Mouse (Mus musculus) embryonic facial prominence, embryonic 10.5 days (tissue): Measurements from ENCODE around the gene Cpn2. TPM values are rescaled to one million over a fixed set of nuclear protein-coding genes. Genes with fewer than 3 reads are reported as not detected.

Experiments
- DNase-seq: peaks from one replicate; pipeline ENCODE4 v3.0.0-alpha.2; 2017; ENCODE audit warnings: low spot score
- H3K27ac ChIP-seq: fragments of 300-500 bp; sonication (generic); replicated peaks from 2 replicates; pipeline ENCODE4 v1.5.1; 2016; ENCODE audit warnings: mild to moderate bottlenecking
- H3K27me3 ChIP-seq: fragments of 300-500 bp; sonication (generic); replicated peaks from 2 replicates; pipeline ENCODE4 v1.6.1; 2016; ENCODE audit warnings: low read depth, mild to moderate bottlenecking; ENCODE audit not compliant: poor library complexity, severe bottlenecking
- H3K36me3 ChIP-seq: fragments of 300-500 bp; sonication (generic); replicated peaks from 2 replicates; pipeline ENCODE4 v1.6.1; 2016; ENCODE audit warnings: mild to moderate bottlenecking, moderate library complexity
- H3K4me1 ChIP-seq: fragments of 300-500 bp; sonication (generic); 2 replicates; pipeline ENCODE4 v1.6.1; 2016
- H3K4me3 ChIP-seq: fragments of 300-500 bp; sonication (generic); 2 replicates; pipeline ENCODE4 v1.5.1; 2016; ENCODE audit warnings: mild to moderate bottlenecking, moderate library complexity
- H3K9me3 ChIP-seq: fragments of 300-500 bp; sonication (generic); 2 replicates; pipeline ENCODE4 v1.6.1; 2016; ENCODE audit warnings: mild to moderate bottlenecking
- WGBS: fragments of 180-500 bp; shearing (Covaris S2); methylation state at CpG from one replicate; pipeline ENCODE4 v1.1.7; 2016; 5-methylcytosine and 5-hydroxymethylcytosine counted together
- polyA plus RNA-seq: library from polyadenylated mRNA; unstranded; fragments of >200 nt; fragmentation: Nextera tagmentation; extraction: Ambion mirVana; gene quantifications from 2 replicates; pipeline ENCODE4 v1.2.1, GENCODE M21; 2016

Gene Cpn2
- polyA plus RNA-seq, 1 experiment from 2014 or later = not detected

DNA sequence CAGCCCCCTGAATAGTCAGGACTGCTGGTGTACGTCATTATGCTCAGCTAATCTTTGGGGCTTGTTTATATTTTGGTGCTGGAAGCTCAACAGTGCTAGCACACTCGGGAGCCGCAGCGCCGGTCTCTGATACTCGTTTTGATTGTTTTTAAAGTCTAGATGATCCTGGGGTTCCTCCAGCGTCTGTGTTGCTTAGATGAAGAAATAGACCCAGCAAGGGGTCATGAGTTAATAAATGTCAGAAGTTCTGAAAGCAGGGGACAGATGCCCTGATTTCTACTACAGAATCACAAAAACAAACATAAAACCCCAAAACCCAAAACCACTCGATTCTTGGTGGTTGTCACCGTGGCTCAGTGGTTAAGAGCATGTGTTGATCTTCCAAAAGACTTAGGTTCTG lies 13.4 kb downstream of the Cpn2 start:
- H3K9me3 ChIP-seq = no peaks in the 10 kb centered on the region
- WGBS = 82% methylated on average over 9 of the region's 9 CpGs
- H3K27ac ChIP-seq = no peak overlapping the region
- peaks cover 42% of the 10 kb centered on the region for H3K27me3 ChIP-seq
- no peaks in the 10 kb centered on the region for H3K36me3 ChIP-seq
- peaks cover 17% of the 10 kb centered on the region for H3K4me1 ChIP-seq
- DNase-seq = no peak
- H3K4me3 ChIP-seq = no peak overlapping the region

DNA sequence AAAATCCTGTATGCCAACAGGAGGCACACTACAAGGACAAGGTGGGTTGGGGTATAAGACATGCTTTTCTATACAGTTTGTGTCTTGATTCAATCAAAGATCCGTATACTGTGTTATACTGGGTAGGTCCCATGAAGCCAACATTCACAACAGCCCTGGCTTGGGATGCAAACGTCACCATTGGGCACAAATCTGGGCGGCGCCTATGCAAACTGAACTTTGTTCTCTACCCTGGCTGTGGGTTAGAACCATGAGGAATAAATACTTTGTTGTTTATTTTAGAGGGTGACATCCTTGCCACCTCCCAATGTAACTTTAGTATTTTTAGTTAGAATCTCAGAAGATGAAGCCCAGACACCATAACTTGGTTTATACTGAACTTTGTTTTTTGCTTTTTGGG lies 13.9 kb downstream of the Cpn2 start:
- H3K4me1 ChIP-seq = peaks cover 20% of the 10 kb centered on the region
- H3K4me3 ChIP-seq = no peak overlapping the region
- H3K36me3 ChIP-seq = no peaks in the 10 kb centered on the region
- H3K9me3 ChIP-seq = no peaks in the 10 kb centered on the region
- peaks cover 44% of the 10 kb centered on the region for H3K27me3 ChIP-seq
- no peak overlapping the region for H3K27ac ChIP-seq
- no peak for DNase-seq
- 86% methylated on average over 4 of the region's 4 CpGs for WGBS

DNA sequence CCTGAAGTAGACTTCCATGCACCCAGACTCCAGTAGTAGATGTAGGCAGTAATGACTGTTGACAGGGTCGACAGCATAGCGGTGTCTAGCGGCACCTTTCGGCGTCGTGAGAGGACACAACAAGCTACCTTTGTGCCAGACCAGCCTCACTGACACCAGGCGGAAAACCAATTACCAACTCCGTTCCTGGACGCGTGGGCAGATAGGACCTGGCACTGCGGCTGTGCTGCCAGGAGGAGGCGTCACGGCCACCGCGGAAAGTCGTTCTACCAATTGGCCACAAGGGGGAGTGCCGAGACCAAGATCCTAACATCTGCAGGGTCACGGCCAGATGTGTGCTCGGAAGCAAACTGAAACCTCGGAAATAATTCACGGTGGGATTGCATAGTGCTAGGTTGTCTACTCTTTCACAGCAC lies 15.3 kb downstream of the Cpn2 start:
- peak; percentile 88 for DNase-seq
- H3K4me3 ChIP-seq = peak overlapping the region; percentile 42
- H3K36me3 ChIP-seq = no peaks in the 10 kb centered on the region
- no peaks in the 10 kb centered on the region for H3K9me3 ChIP-seq
- peaks cover 19% of the 10 kb centered on the region for H3K4me1 ChIP-seq
- 1% methylated on average over 21 of the region's 21 CpGs for WGBS
- H3K27me3 ChIP-seq = peaks cover 42% of the 10 kb centered on the region
- H3K27ac ChIP-seq = no peak overlapping the region

GRCm38 (mm10) chr16:30244037-30244700 lies 23.1 kb downstream of the Cpn2 start:
- peaks cover 32% of the 10 kb centered on the region for H3K27me3 ChIP-seq

DNA sequence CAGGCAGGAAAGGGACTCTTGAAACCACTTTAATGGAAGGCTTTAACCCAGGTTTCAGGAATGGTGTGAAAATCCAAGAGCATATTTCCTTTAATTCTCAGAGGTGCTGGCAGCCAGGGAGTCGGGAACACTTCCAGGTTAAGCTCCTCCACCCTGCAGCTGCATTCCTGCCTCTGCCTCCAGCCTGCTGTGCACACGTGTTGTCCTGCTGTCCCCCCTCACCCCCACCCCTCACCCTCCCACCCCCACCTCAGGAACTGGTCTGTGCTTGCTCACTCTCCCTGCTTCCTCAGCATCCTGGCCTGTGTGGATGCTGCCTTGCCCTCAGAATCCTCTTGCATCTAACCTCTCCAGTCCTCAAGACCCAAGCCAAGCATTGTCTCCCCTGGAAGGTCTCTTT lies 25.7 kb downstream of the Cpn2 start:
- Histone ChIP-seq H3K27ac (no peak overlapping the region), H3K9me3 (0 out of 2 replicates have a peak, but pooled peaks cover 2% of the 10 kb centered on the region), H3K4me3 (no peak overlapping the region), H3K4me1 (peaks cover 28% of the 10 kb centered on the region), H3K27me3 (peaks cover 54% of the 10 kb centered on the region), H3K36me3 (no peaks in the 10 kb centered on the region)
- 29% methylated on average over 2 of the region's 2 CpGs for WGBS
- no peak for DNase-seq

More at GRCm38 (mm10) chr16:30244037-30244700, 23.1 kb downstream of the Cpn2 start:
- DNase-seq = no peak
- H3K9me3 ChIP-seq = 0 out of 2 replicates have a peak, but pooled peaks cover 2% of the 10 kb centered on the region
- H3K27ac ChIP-seq = no peak overlapping the region
- WGBS = 73% methylated on average over 12 of the region's 12 CpGs
- peaks cover 22% of the 10 kb centered on the region for H3K4me1 ChIP-seq
- H3K36me3 ChIP-seq = no peaks in the 10 kb centered on the region
- H3K4me3 ChIP-seq = no peak overlapping the region

DNA sequence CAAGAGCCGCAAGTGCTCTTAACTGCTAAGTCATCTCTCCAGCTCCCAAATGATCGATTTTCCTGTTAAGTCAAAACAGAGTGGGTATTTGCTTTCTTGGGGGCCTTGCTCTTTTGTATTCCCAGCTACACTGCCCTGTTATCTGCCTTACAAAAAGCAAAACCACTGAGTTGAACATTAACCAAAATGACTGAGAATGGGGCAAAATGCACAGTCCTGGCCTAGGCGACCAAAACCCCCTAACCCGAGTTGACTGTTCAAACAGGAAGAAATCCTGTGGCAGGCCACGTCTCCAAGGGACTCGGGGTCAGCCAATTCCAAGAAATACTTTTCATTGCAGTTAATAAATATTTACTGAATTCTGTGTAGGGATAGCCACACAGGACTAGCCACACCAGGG lies 28.5 kb downstream of the Cpn2 start:
- H3K4me3 ChIP-seq = no peak overlapping the region
- no peak for DNase-seq
- no peak overlapping the region for H3K27ac ChIP-seq
- 79% methylated on average over 6 of the region's 6 CpGs for WGBS
- H3K27me3 ChIP-seq = peaks cover 76% of the 10 kb centered on the region
- H3K9me3 ChIP-seq = no peaks in the 10 kb centered on the region
- no peaks in the 10 kb centered on the region for H3K36me3 ChIP-seq
- peaks cover 53% of the 10 kb centered on the region for H3K4me1 ChIP-seq

GRCm38 (mm10) chr16:30236091-30236699 lies 31.1 kb downstream of the Cpn2 start:
- H3K27me3 ChIP-seq = peaks cover 91% of the 10 kb centered on the region
- WGBS = 2% methylated on average over 33 of the region's 33 CpGs
- H3K27ac ChIP-seq = peak overlapping the region; percentile 78
- H3K9me3 ChIP-seq = no peaks in the 10 kb centered on the region
- H3K4me1 ChIP-seq = peaks cover 58% of the 10 kb centered on the region
- peak overlapping the region; percentile 52 for H3K4me3 ChIP-seq
- H3K36me3 ChIP-seq = no peaks in the 10 kb centered on the region
- peak; percentile 94 for DNase-seq

GRCm38 (mm10) chr16:30235577-30235976 lies 31.7 kb downstream of the Cpn2 start:
- Histone ChIP-seq H3K36me3 (no peaks in the 10 kb centered on the region), H3K27ac (peak overlapping the region; percentile 78), H3K9me3 (no peaks in the 10 kb centered on the region), H3K27me3 (peaks cover 93% of the 10 kb centered on the region), H3K4me3 (peak overlapping the region; percentile 52; the same call in 1 of the 2 replicates), H3K4me1 (peaks cover 58% of the 10 kb centered on the region)
- 54% methylated on average over 2 of the region's 2 CpGs for WGBS
- peak; percentile 28 for DNase-seq

DNA sequence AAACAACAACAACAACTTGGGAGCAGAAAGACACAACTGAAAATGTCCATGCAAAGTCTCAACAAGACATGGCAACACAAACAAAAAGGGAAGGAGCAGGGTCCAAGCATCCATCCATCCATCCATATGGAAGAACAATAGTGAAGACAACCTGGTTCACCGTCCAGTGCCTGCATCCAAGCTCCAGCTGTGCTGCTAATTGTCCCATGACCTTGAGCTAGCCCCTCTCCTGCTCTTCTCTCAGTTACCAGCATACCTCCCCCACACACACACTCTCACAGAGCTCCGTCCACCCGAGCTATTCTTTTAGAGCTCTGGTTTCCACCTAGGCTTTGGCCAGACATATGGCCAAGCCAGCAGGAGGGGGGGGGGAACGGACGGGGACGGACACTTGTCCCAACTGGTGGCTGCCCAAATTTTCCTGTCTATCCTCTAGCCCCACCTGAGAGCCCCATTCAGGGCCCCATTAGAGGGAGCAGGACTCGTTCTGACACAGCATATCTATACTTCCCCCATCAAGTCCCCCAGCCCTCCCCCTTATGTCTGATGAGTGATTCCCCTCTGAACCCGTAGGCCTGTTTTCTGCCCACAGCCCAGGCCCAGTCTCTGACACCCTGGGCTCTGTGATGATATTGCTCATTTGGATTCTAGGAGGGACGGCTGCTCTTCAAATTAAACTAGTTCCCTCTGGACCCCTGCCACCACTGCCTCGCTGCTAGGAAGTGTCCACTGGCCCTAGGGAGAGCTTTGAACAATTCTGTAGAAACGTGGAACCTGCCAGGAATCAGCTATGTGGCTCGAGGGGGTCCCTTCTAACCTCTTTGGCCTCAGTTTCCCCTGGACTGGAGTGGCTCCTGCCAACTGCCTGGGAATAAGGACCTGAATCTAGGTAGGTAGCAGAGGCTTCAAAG lies 32.4 kb downstream of the Cpn2 start:
- Histone ChIP-seq H3K4me1 (peaks cover 58% of the 10 kb centered on the region), H3K27ac (peak overlapping the region; percentile 78), H3K4me3 (no peak overlapping the region), H3K27me3 (peaks cover 93% of the 10 kb centered on the region), H3K36me3 (no peaks in the 10 kb centered on the region), H3K9me3 (no peaks in the 10 kb centered on the region)
- DNase-seq = no peak
- 48% methylated on average over 12 of the region's 12 CpGs for WGBS

DNA sequence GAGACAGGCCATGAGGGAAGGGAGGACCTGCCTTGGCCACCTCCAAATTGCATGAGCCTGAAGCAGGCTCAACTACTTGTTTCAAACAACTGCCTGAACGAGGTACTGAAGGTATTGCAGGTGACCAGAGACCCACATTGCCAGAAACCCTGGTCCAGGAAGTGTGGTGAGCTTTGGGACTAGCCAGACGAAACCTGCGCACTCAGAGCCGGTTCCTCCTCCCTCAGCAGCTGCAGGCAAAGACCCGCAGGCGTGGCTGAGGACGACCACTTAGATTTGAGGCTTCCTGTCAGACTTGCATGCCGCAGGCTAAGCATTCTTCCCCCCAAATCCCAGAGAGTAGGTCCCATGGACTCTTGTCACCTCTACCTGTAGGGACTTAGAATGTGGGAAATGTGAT lies 33.2 kb downstream of the Cpn2 start:
- Histone ChIP-seq H3K4me1 (peaks cover 58% of the 10 kb centered on the region), H3K27ac (0 out of 2 replicates have a peak overlapping the region, but pooled peaks have one; percentile 15), H3K36me3 (no peaks in the 10 kb centered on the region), H3K27me3 (peaks cover 92% of the 10 kb centered on the region), H3K4me3 (no peak overlapping the region), H3K9me3 (no peaks in the 10 kb centered on the region)
- DNase-seq = no peak
- WGBS = 42% methylated on average over 8 of the region's 8 CpGs

- H3K27me3 ChIP-seq = peaks cover 79% of the 10 kb centered on the region
- peak overlapping the region; percentile 46; the same call in 1 of the 2 replicates for H3K27ac ChIP-seq
- H3K9me3 ChIP-seq = no peaks in the 10 kb centered on the region
- 33% methylated on average over 13 of the region's 13 CpGs for WGBS
- peaks cover 59% of the 10 kb centered on the region for H3K4me1 ChIP-seq
- no peak for DNase-seq
- no peaks in the 10 kb centered on the region for H3K36me3 ChIP-seq
- no peak overlapping the region for H3K4me3 ChIP-seq
Observed at GRCm38 (mm10) chr16:30231882-30232604, 35.3 kb downstream of the Cpn2 start.

DNA sequence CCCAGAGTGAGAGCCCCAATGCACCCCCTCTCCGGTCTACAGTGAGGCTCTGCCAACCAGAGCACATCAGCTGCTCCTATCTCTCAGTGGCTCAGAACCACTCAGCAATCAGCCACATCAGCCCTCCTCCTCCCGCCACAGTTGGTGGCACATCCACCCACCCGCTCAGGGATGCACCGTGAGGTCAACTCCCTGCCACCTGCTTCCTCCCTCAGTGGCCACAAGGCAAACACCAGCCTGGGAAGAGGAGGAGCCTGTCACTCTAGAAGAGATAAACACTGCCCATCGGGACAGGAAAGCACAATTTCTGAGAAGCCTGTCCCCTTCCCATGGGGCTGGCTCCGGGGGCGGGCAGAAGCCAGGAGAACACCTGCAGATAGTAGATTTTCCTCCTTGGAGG lies 39.9 kb downstream of the Cpn2 start:
- H3K4me3 ChIP-seq = no peak overlapping the region
- 60% methylated on average over 7 of the region's 7 CpGs for WGBS
- H3K36me3 ChIP-seq = no peaks in the 10 kb centered on the region
- H3K4me1 ChIP-seq = peaks cover 23% of the 10 kb centered on the region
- H3K27me3 ChIP-seq = peaks cover 63% of the 10 kb centered on the region
- no peak for DNase-seq
- no peaks in the 10 kb centered on the region for H3K9me3 ChIP-seq
- peak overlapping the region; percentile 35 for H3K27ac ChIP-seq
